Mouse (Mus musculus): ENCODE results near the gene Slc7a7. TPM values are rescaled to one million over a fixed set of nuclear protein-coding genes. Genes with fewer than 3 reads are reported as not detected.

Gene Slc7a7
- 2.2 and 3.1 TPM in 2 replicates for polyA plus RNA-seq (2012)

DNA sequence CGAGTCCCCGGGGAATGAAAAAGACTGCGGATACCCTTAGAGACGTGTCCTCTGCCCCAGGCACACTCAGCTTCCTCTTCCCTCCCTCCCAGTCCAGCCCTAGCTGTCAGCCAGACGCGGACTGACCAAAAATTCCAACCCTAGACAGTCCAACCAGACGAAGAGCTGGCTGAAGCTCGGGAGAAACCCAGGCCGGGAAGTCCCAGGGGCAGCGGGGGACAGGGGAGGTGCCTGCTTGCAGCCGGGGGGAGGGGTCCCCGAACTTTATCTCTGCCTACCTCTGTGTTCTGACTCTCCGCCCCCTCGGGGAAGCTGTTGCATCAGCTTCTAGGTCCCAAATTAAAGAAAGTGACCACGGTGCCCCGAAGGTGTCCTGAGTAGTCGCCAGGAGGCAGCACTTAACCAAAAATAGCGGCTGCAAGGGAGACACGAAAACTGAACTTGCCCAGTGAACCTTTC lies at the start of gene Slc7a7:
TSS of gene Slc7a7 (minus strand) at position 158 of the 459 bp plus-strand sequence.

DNA sequence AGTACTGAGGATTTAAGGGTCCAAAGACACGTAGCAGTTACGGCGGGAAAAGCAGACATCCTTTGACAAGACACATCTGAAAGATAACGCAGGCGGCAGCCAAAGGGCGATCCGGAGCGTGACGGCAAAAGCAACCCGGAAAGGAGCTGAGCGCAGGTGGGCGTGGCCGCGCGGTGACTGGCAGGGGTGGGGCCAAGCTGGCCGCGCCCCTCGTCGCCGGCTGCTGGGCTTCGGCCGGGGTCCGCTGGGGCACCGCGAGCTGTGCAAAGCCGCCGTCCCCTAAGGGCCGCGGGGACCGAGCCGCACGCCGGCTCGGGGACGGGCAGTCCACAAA lies 46.3 kb upstream of the Slc7a7 start, which contains the start of gene Lrp10:
TSS of gene Lrp10 (plus strand) at position 179 of the 334 bp plus-strand sequence.

DNA sequence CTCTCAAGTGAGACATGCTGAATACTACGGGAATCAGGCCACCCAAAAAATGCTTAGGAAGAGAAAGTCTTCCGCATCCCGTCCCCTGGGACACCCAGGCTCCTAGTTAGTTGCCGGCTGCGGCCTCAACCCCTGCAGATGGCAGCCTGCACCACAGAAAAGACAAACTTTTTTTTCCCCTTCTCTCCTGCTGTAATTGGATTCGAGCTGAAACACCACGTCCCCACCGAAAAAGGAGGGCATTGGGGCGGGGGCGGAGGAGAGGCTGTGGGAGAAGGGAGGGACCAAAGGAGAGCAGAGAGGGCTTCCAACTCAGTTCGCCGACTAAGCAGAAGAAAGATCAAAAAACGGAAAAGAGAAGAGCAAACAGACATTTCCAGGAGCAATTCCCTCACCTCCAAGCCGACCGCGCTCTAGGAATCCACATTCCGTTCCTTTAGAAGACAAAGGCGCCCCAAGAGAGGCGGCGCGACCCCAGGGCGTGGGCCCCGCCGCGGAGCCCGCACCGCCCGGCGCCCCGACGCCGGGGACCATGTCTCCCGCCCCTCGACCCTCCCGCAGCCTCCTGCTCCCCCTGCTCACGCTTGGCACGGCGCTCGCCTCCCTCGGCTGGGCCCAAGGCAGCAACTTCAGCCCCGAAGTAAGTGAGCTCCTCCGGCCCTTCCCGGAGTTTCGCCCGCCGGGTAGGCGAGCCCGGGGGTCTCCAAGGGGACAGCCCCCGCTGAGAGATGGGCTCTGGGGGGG lies 13.9 kb upstream of the Slc7a7 start, which contains the start of gene Mmp14:
TSS of gene Mmp14 (plus strand) at position 279 of the 744 bp plus-strand sequence.

DNA sequence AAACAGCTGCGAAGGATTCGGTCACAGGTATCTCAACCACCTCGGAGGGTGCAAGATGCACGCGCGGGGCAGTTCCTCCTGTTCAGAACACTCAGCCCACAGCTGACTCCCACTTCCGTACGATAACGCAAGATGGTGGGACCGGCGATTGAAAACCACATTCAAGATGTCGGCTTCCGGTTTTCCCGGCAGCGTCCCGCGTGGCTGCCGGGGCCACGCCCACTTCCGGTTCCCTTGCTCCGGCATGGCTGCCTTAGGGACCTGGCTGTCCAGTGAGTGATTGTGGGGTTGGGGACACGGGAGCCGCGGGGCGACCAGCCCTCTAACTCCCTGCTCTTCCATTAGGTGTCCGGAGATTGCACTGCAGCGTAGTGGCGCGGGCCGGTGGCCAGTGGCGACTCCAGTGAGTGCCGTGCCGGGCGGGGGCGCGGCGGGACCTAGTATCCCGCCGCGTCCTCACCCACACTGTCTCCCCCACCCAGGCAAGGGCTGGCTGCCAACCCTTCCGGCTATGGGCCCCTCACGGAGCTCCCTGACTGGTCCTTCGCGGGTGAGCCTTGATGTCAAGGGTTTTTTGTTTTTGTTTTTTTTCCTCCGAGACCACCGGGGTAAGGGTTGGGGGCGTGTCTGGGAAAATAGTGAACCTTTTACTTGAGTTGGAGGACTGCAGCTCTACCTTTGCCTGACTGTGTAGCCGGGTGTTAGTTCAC lies 9.3 kb upstream of the Slc7a7 start, which contains the start of gene Mrpl52:
TSS of gene Mrpl52 (plus strand) at position 221 of the 710 bp plus-strand sequence.

DNA sequence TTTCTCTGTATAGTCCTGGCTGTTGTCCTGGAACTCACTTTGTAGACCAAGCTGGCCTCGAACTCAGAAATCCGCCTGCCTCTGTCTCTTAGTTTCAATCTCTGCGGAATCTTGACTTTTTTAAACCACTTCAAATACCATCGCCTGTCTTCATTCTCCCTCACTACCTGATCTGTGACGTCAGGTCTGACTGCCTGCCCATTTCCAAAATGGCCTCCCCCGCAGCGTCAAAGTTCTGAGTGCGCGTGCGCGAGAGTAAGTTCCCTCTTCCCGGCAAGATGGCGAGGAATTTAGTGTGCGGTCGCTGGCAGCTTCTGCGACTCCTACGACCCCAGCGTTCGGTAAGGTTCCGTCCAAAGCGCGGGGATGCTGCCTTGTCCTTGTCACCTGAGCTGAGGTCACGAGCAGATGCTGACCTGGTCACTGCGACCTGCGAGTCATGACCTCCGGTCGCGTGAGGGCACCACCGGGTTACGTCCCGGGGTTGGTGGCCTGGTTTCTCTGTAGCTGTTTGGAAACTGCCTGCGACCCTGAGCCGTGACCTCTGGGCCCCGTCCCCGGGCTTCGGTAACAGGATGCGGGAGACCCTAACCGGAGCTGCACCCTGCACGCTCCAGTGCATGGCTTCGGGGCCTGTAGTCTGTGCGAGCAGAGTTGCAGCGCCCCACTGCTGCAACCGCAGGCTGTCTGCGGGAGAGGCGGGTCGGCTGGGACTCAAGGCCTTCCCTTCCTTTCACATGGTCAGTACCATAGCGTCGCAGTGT lies 56.8 kb downstream of the Slc7a7 start, which contains the start of gene Oxa1l:
TSS of gene Oxa1l (plus strand) at position 258 of the 764 bp plus-strand sequence.

Other genes with a start within 250 kb of the Slc7a7 start
- gene Dad1, start 163.7 kb downstream of the Slc7a7 start, polyA plus RNA-seq (2012): 28.4 and 31.7 TPM in 2 replicates
- 13.6 and 14.0 TPM in 2 replicates for gene Abhd4, start 163.6 kb downstream of the Slc7a7 start, polyA plus RNA-seq (2012)
- 0.06 TPM in 1 of 2 replicates, not detected in the other for gene Olfr49, start 132.8 kb downstream of the Slc7a7 start, polyA plus RNA-seq (2012)
- gene Oxa1l, start 56.9 kb downstream of the Slc7a7 start, polyA plus RNA-seq (2012): 109 and 115 TPM in 2 replicates
- 960 and 1,112 TPM in 2 replicates for gene Mrpl52, start 9.1 kb upstream of the Slc7a7 start, polyA plus RNA-seq (2012)
- gene Mmp14, start 13.8 kb upstream of the Slc7a7 start, polyA plus RNA-seq (2012): 20.3 and 22.5 TPM in 2 replicates
- 296 and 301 TPM in 2 replicates for gene Lrp10, start 46.4 kb upstream of the Slc7a7 start, polyA plus RNA-seq (2012)
- gene Rem2, start 58.3 kb upstream of the Slc7a7 start, polyA plus RNA-seq (2012): 3.4 and 4.2 TPM in 2 replicates
- 273 and 283 TPM in 2 replicates for gene Prmt5, start 99.7 kb upstream of the Slc7a7 start, polyA plus RNA-seq (2012)
- 99.9 and 102 TPM in 2 replicates for gene Haus4, start 136.8 kb upstream of the Slc7a7 start, polyA plus RNA-seq (2012)
- 1.2 and 1.8 TPM in 2 replicates for gene Ajuba, start 159.8 kb upstream of the Slc7a7 start, polyA plus RNA-seq (2012)
- gene 4931414P19Rik, start 188.2 kb upstream of the Slc7a7 start, polyA plus RNA-seq (2012): 16.5 and 26.8 TPM in 2 replicates
- gene Psmb5, start 200.2 kb upstream of the Slc7a7 start, polyA plus RNA-seq (2012): 171 and 175 TPM in 2 replicates
- 0.03 TPM in 1 of 2 replicates, not detected in the other for gene Psmb11, start 203.7 kb upstream of the Slc7a7 start, polyA plus RNA-seq (2012)
- gene Gm17606, start 223.2 kb upstream of the Slc7a7 start, polyA plus RNA-seq (2012): not detected in 2 replicates
- gene Cdh24, start 223.6 kb upstream of the Slc7a7 start, polyA plus RNA-seq (2012): 8.6 and 11.3 TPM in 2 replicates